Mouse (Mus musculus): Measurements from ENCODE around the gene Tmem132d.

- TF ChIP-seq CTCF (IDR thresholded peaks at IDR 0.05; ENCODE audit: insufficient read depth, low read length) (no peak), POLR2A (IDR thresholded peaks at IDR 0.05; ENCODE audit: borderline replicate concordance, extremely low read depth, low read depth, low read length) (no peak)
These were observed 330.3 kb downstream of the Tmem132d start for GRCm38 (mm10) chr5:128102556-128102955.
